Mouse (Mus musculus) midbrain, embryonic 11.5 days (tissue): ENCODE measurements at regions not wholly inside any gene's neighbourhood (a gene's known extent, or its start where the extent isn't known, plus 50 kb on each side); places are given as distances from the start of the nearest gene placed in this dataset.

ENCODE experiments used
- ATAC-seq: fragments of 200-750 bp; cut with Nextera tagmentation; 2 replicates; pipeline ENCODE4 v1.8.0; 2017; ENCODE audit warnings: moderate TSS enrichment, moderate library complexity; ENCODE audit not compliant: low FRiP score
- DNase-seq: peaks from one replicate; pipeline ENCODE4 v3.0.0; 2015; ENCODE audit warnings: low spot score; ENCODE audit errors: missing footprints
- H3K27ac ChIP-seq: fragments of 300-500 bp; sonication (generic); 2 replicates; pipeline ENCODE4 v1.5.1; 2014; ENCODE audit warnings: low read depth, low read length
- H3K27me3 ChIP-seq: fragments of 300-500 bp; sonication (generic); 2 replicates; pipeline ENCODE4 v1.6.1; 2014; ENCODE audit warnings: mild to moderate bottlenecking, low read length, moderate library complexity, mixed read lengths; ENCODE audit not compliant: control insufficient read depth, insufficient read depth
- H3K36me3 ChIP-seq: fragments of 300-500 bp; sonication (generic); 2 replicates; pipeline ENCODE4 v1.6.1; 2014; ENCODE audit warnings: mild to moderate bottlenecking, low read length, moderate library complexity, mixed read lengths; ENCODE audit not compliant: control insufficient read depth, insufficient read depth
- H3K4me1 ChIP-seq: fragments of 300-500 bp; sonication (generic); 2 replicates; pipeline ENCODE4 v1.6.1; 2014; ENCODE audit warnings: low read length; ENCODE audit not compliant: control insufficient read depth, insufficient read depth
- H3K4me2 ChIP-seq: fragments of 300-500 bp; sonication (generic); 2 replicates; pipeline ENCODE4 v1.6.1; 2014; ENCODE audit warnings: mild to moderate bottlenecking, moderate library complexity
- H3K4me3 ChIP-seq: fragments of 300-500 bp; sonication (generic); 2 replicates; pipeline ENCODE4 v1.5.1; 2014; ENCODE audit warnings: low read depth, low read length
- H3K9ac ChIP-seq: fragments of 300-500 bp; sonication (generic); 2 replicates; pipeline ENCODE4 v1.6.1; 2014; ENCODE audit warnings: low read length
- H3K9me3 ChIP-seq: fragments of 300-500 bp; sonication (generic); 2 replicates; pipeline ENCODE4 v1.6.1; 2016; ENCODE audit warnings: low read length; ENCODE audit not compliant: control insufficient read depth
- WGBS: fragments of 180-500 bp; shearing (Covaris S2); extraction: QIAGEN DNeasy Blood & Tissue Kit; methylation state at CpG from one replicate; pipeline ENCODE4 v1.1.7; 2014; 5-methylcytosine and 5-hydroxymethylcytosine counted together

GRCm38 (mm10) chr3:141140606-141141005 lies 71.5 kb downstream of the Pdha2 start:
- Histone ChIP-seq H3K4me3 (no peak overlapping the region), H3K9me3 (no peaks in the 10 kb centered on the region), H3K27me3 (no peaks in the 10 kb centered on the region), H3K4me2 (no peak overlapping the region), H3K36me3 (no peaks in the 10 kb centered on the region), H3K9ac (no peak overlapping the region), H3K27ac (no peak overlapping the region), H3K4me1 (no peaks in the 10 kb centered on the region)
- DNase-seq = no peak
- ATAC-seq = no peak
- 87% methylated on average over 3 of the region's 3 CpGs for WGBS

DNA sequence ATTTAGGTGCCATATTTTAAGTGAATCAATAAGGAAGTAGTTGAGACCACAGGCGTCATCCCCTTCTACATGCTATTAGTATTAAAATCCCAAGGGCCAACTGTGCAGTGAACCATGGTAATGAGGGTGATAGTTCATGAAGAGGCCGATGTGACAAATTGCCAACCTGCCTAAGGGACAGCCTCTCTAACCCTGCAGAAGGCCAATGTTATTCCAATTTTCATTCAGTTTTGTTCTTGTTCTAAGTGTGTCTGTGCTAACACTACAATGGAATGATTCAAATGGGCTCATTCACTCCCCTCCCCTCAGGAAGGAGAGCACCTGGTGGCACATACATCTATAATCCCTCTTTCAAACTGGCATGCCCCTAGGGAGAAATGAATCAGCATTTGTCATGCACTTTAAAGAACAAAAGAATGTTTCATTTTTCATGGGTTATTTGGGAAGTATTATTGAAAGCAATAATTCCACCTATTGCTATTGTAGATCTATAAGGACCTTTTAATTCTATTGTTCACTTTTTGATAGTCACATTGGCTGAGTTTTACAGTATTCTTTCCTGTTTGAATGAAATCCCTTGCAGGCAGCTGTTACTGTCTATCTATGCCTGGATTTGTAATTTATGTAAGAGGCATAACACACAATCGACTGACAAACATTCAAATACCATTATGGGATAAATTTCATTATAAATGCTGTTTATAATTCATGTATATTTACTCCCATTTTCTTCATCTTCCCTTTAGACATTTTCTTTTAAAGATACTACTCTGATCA lies 99.6 kb downstream of the Pdha2 start:
- H3K4me3 ChIP-seq = no peak overlapping the region
- no peaks in the 10 kb centered on the region for H3K9me3 ChIP-seq
- H3K27me3 ChIP-seq = no peaks in the 10 kb centered on the region
- DNase-seq (no peak), ATAC-seq (peak; percentile 70)
- H3K4me2 ChIP-seq = no peak overlapping the region
- no peaks in the 10 kb centered on the region for H3K36me3 ChIP-seq
- WGBS = 50% methylated on average over 3 of the region's 3 CpGs
- H3K27ac ChIP-seq = no peak overlapping the region
- no peak overlapping the region for H3K9ac ChIP-seq
- peaks cover 4% of the 10 kb centered on the region; the same call in 1 of the 2 replicates for H3K4me1 ChIP-seq

- Histone ChIP-seq H3K9me3 (no peaks in the 10 kb centered on the region), H3K4me3 (no peak overlapping the region), H3K27me3 (no peaks in the 10 kb centered on the region), H3K9ac (no peak overlapping the region), H3K36me3 (no peaks in the 10 kb centered on the region), H3K27ac (no peak overlapping the region), H3K4me1 (peaks cover 4% of the 10 kb centered on the region; the same call in 1 of the 2 replicates), H3K4me2 (no peak overlapping the region)
- 81% methylated on average over 1 of the region's 1 CpGs for WGBS
- DNase-seq = no peak
- ATAC-seq = no peak
Observed at GRCm38 (mm10) chr3:141111705-141112385, 100.3 kb downstream of the Pdha2 start.
